Mouse (Mus musculus) liver, adult 2 months (tissue): ENCODE measurements around the gene Tmem156. TPM values are rescaled to one million over a fixed set of nuclear protein-coding genes. Genes with fewer than 3 reads are reported as not detected.

ENCODE experiments used
- DNase-seq: peaks from one replicate; pipeline ENCODE4 v3.0.0-alpha.2; 2011; ENCODE audit warnings: low read depth, low spot score; ENCODE audit errors: extremely low read depth
- H3K27ac ChIP-seq: fragments of 200-500 bp; replicated peaks from 2 replicates; pipeline ENCODE4 v1.5.1; 2012; ENCODE audit warnings: low read depth, mild to moderate bottlenecking, control low read depth, inconsistent platforms, low read length; ENCODE audit not compliant: insufficient read depth
- H3K27me3 ChIP-seq: fragments of 200-500 bp; 2 replicates; pipeline ENCODE4 v1.6.1; 2012; ENCODE audit warnings: mild to moderate bottlenecking, moderate library complexity, low read length, inconsistent platforms; ENCODE audit not compliant: control insufficient read depth, insufficient read depth
- H3K36me3 ChIP-seq: fragments of 200-500 bp; 2 replicates; pipeline ENCODE4 v1.6.1; 2012; ENCODE audit warnings: low read length, inconsistent platforms; ENCODE audit not compliant: control insufficient read depth, insufficient read depth
- H3K4me1 ChIP-seq: fragments of 200-500 bp; 2 replicates; pipeline ENCODE4 v1.6.1; 2011; ENCODE audit warnings: low read length; ENCODE audit not compliant: control insufficient read depth, insufficient read depth
- H3K4me3 ChIP-seq: fragments of 200-500 bp; 2 replicates; pipeline ENCODE4 v1.5.1; 2011; ENCODE audit warnings: low read depth, mild to moderate bottlenecking, control low read depth, low read length, moderate library complexity; ENCODE audit not compliant: insufficient read depth
- H3K79me2 ChIP-seq: fragments of 200-500 bp; 2 replicates; pipeline ENCODE4 v1.6.1; 2012; ENCODE audit warnings: inconsistent platforms, mild to moderate bottlenecking, low read length, moderate library complexity; ENCODE audit not compliant: control insufficient read depth, insufficient read depth
- H3K9ac ChIP-seq: fragments of 200-500 bp; 2 replicates; pipeline ENCODE4 v1.6.1; 2012; ENCODE audit warnings: low read depth, mild to moderate bottlenecking, control low read depth, inconsistent platforms, low read length
- CTCF ChIP-seq: fragments of 200-500 bp; IDR thresholded peaks from 2 replicates; pipeline ENCODE4 v1.5.1; 2011; ENCODE audit warnings: low read depth, low read length, control low read depth
- POLR2A ChIP-seq: fragments of 200-500 bp; IDR thresholded peaks from 2 replicates; pipeline ENCODE4 v1.6.1; 2011; ENCODE audit warnings: low read length, control low read depth; ENCODE audit not compliant: insufficient read depth; ENCODE audit errors: extremely low read depth
- WGBS: fragments of 180-500 bp; shearing (Covaris S2); methylation state at CpG from one replicate; pipeline ENCODE4 v1.1.7; 2018; 5-methylcytosine and 5-hydroxymethylcytosine counted together
- polyA plus RNA-seq: library from polyadenylated mRNA; depleted of rRNA; stranded (reverse); fragments of >200 nt; gene quantifications from 2 replicates; pipeline ENCODE4 v1.2.3, GENCODE M21; 2012
- total RNA-seq: library from RNA; depleted of rRNA; stranded (reverse); fragments of >200 nt; gene quantifications from 2 replicates; pipeline ENCODE4 v1.2.3, GENCODE M21; 2014

Gene Tmem156
- total and polyA plus RNA-seq, 2 experiments: 0.65 TPM; not detected in 1

- Histone ChIP-seq H3K79me2 (peaks cover 3% of the 10 kb centered on the region; the same call in 1 of the 2 replicates), H3K27me3 (no peaks in the 10 kb centered on the region), H3K9ac (no peak overlapping the region), H3K4me1 (no peaks in the 10 kb centered on the region), H3K4me3 (no peak overlapping the region), H3K36me3 (no peaks in the 10 kb centered on the region), H3K27ac (no peak overlapping the region)
- 80% methylated on average over 2 of the region's 2 CpGs for WGBS
- no peak for TF ChIP-seq CTCF
- no peak for TF ChIP-seq POLR2A
- DNase-seq: no peak
Measured at GRCm38 (mm10) chr5:65128481-65128880, 36.5 kb upstream of the Tmem156 start.

- H3K4me1 ChIP-seq: peaks cover 9% of the 10 kb centered on the region
- DNase-seq: no peak
- H3K9ac ChIP-seq: no peak overlapping the region
- H3K27me3 ChIP-seq: no peaks in the 10 kb centered on the region
- H3K4me3 ChIP-seq: no peak overlapping the region
- 100% methylated on average over 1 of the region's 1 CpGs for whole genome bisulfite sequencing
- peaks cover 2% of the 10 kb centered on the region; the same call in 1 of the 2 replicates for H3K79me2 ChIP-seq
- TF ChIP-seq POLR2A: no peak
- TF ChIP-seq CTCF: no peak
- no peaks in the 10 kb centered on the region for H3K36me3 ChIP-seq
- H3K27ac ChIP-seq: no peak overlapping the region
Measured at GRCm38 (mm10) chr5:65126137-65126536, 34.2 kb upstream of the Tmem156 start.

GRCm38 (mm10) chr5:65122616-65123015 lies 30.7 kb upstream of the Tmem156 start:
- 22% methylated on average over 3 of the region's 3 CpGs for WGBS
- H3K9ac ChIP-seq: no peak overlapping the region
- TF ChIP-seq POLR2A (no peak), CTCF (no peak)
- DNase-seq: peak; percentile 91
- no peaks in the 10 kb centered on the region for H3K36me3 ChIP-seq
- H3K27ac ChIP-seq: no peak overlapping the region
- H3K4me3 ChIP-seq: no peak overlapping the region
- peaks cover 15% of the 10 kb centered on the region for H3K4me1 ChIP-seq
- H3K79me2 ChIP-seq: peaks cover 6% of the 10 kb centered on the region; the same call in 1 of the 2 replicates
- no peaks in the 10 kb centered on the region for H3K27me3 ChIP-seq

- no peak overlapping the region for H3K9ac ChIP-seq
- WGBS: 80% methylated on average over 3 of the region's 3 CpGs
- H3K79me2 ChIP-seq: peaks cover 9% of the 10 kb centered on the region; the same call in 1 of the 2 replicates
- no peaks in the 10 kb centered on the region for H3K27me3 ChIP-seq
- H3K4me3 ChIP-seq: no peak overlapping the region
- TF ChIP-seq CTCF: no peak
- no peak for TF ChIP-seq POLR2A
- peak overlapping the region; percentile 83 for H3K27ac ChIP-seq
- H3K4me1 ChIP-seq: peaks cover 15% of the 10 kb centered on the region
- peaks cover 5% of the 10 kb centered on the region; the same call in 1 of the 2 replicates for H3K36me3 ChIP-seq
- no peak for DNase-seq
Measured at GRCm38 (mm10) chr5:65119918-65120317, 28.0 kb upstream of the Tmem156 start.

- H3K4me3 ChIP-seq: no peak overlapping the region
- no peaks in the 10 kb centered on the region for H3K27me3 ChIP-seq
- no peak for DNase-seq
- H3K4me1 ChIP-seq: peaks cover 15% of the 10 kb centered on the region
- H3K79me2 ChIP-seq: peaks cover 9% of the 10 kb centered on the region; the same call in 1 of the 2 replicates
- peaks cover 5% of the 10 kb centered on the region; the same call in 1 of the 2 replicates for H3K36me3 ChIP-seq
- H3K9ac ChIP-seq: no peak overlapping the region
- TF ChIP-seq POLR2A (no peak), CTCF (no peak)
- WGBS: 73% methylated on average over 1 of the region's 1 CpGs
- peak overlapping the region; percentile 38; the same call in 1 of the 2 replicates for H3K27ac ChIP-seq
Measured at GRCm38 (mm10) chr5:65119495-65119894, 27.6 kb upstream of the Tmem156 start.

- H3K36me3 ChIP-seq: peaks cover 5% of the 10 kb centered on the region; the same call in 1 of the 2 replicates
- no peak overlapping the region for H3K4me3 ChIP-seq
- no peak overlapping the region for H3K9ac ChIP-seq
- 61% methylated on average over 2 of the region's 2 CpGs for WGBS
- H3K4me1 ChIP-seq: peaks cover 11% of the 10 kb centered on the region
- H3K27ac ChIP-seq: no peak overlapping the region
- TF ChIP-seq POLR2A (no peak), CTCF (no peak)
- no peaks in the 10 kb centered on the region for H3K27me3 ChIP-seq
- DNase-seq: no peak
- peaks cover 15% of the 10 kb centered on the region; the same call in 1 of the 2 replicates for H3K79me2 ChIP-seq
Measured at GRCm38 (mm10) chr5:65116789-65117188, 24.9 kb upstream of the Tmem156 start.
